In the genomic region with DNA sequence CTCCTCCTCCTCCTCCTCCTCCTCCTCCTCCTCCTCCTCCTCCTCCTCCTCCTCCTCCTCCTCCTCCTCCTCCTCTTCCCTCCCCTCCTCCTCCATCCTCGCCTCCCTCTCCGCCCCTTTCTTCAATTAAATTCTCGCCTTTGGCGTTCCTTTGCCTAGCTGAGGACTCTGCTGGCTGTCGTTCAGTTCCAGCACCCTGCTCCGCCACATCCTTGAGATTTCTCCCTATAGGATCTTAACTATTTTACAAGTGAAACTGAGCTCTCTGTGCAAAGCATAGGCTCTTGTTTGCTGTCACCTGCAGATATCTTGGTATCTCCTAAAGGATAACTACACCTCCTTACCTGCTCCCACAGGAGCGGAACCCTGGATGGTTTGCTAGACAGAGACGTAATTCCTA, we compare ENCODE assay signal across 9 mouse cellular contexts.
A peak's percentile ranks its signal among the peaks of the same experiment; 100 is the strongest.
DNase-seq lines count a peak whose midpoint lies in the region; ATAC-seq lines count a peak whose summit lies in the region.
"Had no signal": no experiment of that assay in that cellular context is flagged by ENCODE, and none has a peak within 500 bp of the region (broad histone marks: within the 10 kb centered on the region; RNA-seq: fewer than 3 reads in every experiment).

No protein-coding gene starts in this region.

- WGBS in embryonic facial prominence, embryonic 10.5 days, result 25% methylated on average over 7 of the region's 8 CpGs
- 22% methylated on average over 6 of the region's 8 CpGs for WGBS in hindbrain, embryonic 13.5 days
- WGBS in midbrain, embryonic 12.5 days, result 23% methylated on average over 5 of the region's 8 CpGs

- peaks cover 11% of the 10 kb centered on the region for H3K36me3 ChIP-seq in embryonic facial prominence, embryonic 10.5 days (replicated peaks)
- peaks cover 10% of the 10 kb centered on the region for H3K36me3 ChIP-seq in hindbrain, embryonic 13.5 days
- no peaks in the 10 kb centered on the region for H3K36me3 ChIP-seq in midbrain, embryonic 12.5 days

- H3K4me1 ChIP-seq in embryonic facial prominence, embryonic 10.5 days, result peaks cover 52% of the 10 kb centered on the region
- H3K4me1 ChIP-seq in hindbrain, embryonic 13.5 days (replicated peaks), result peaks cover 37% of the 10 kb centered on the region
- H3K4me1 ChIP-seq in midbrain, embryonic 12.5 days, result peaks cover 23% of the 10 kb centered on the region

- peak; percentile 11 for DNase-seq in kidney, adult 18-20 months
- no peak for DNase-seq in kidney, postnatal 25 days
- DNase-seq in embryonic facial prominence, embryonic 10.5 days (ENCODE audit: low spot score), result no peak
- DNase-seq in B cell, adult 2 months, result no peak
- DNase-seq in urinary bladder, adult 18-20 months (ENCODE audit: low spot score in 2 of 2), result no peak
- no peak for DNase-seq in spleen, postnatal 10 days (ENCODE audit: low spot score in 2 of 2)

- peak overlapping the region; percentile 7; the same call in 1 of the 2 replicates for H3K9ac ChIP-seq in hindbrain, embryonic 13.5 days
- H3K9ac ChIP-seq in midbrain, embryonic 12.5 days (replicated peaks), result peak overlapping the region; percentile 49

- peak overlapping the region; percentile 70 for H3K4me2 ChIP-seq in hindbrain, embryonic 13.5 days
- H3K4me2 ChIP-seq in midbrain, embryonic 12.5 days (replicated peaks), result peak overlapping the region; percentile 69

- H3K9me3 ChIP-seq in embryonic facial prominence, embryonic 10.5 days, result no peaks in the 10 kb centered on the region
- peaks cover 9% of the 10 kb centered on the region; the same call in 1 of the 2 replicates for H3K9me3 ChIP-seq in hindbrain, embryonic 13.5 days
- H3K9me3 ChIP-seq in midbrain, embryonic 12.5 days, result no peaks in the 10 kb centered on the region

- H3K4me3 ChIP-seq in embryonic facial prominence, embryonic 10.5 days, result peak overlapping the region; percentile 65
- H3K4me3 ChIP-seq in hindbrain, embryonic 13.5 days, result peak overlapping the region; percentile 39
- peak overlapping the region; percentile 39 for H3K4me3 ChIP-seq in midbrain, embryonic 12.5 days
- H3K4me3 ChIP-seq: erythroblast, embryonic 14.5 days had no signal

- no peak for ATAC-seq in hindbrain, embryonic 13.5 days (ENCODE audit: low FRiP score)
- 0 out of 2 replicates have a peak, but pooled peaks have one; percentile 14 for ATAC-seq in midbrain, embryonic 12.5 days (ENCODE audit: low FRiP score, low read depth)

- no peak overlapping the region for H3K27ac ChIP-seq in embryonic facial prominence, embryonic 10.5 days (replicated peaks)
- H3K27ac ChIP-seq in hindbrain, embryonic 13.5 days, result no peak overlapping the region
- no peak overlapping the region for H3K27ac ChIP-seq in midbrain, embryonic 12.5 days (replicated peaks)

- H3K27me3 ChIP-seq in embryonic facial prominence, embryonic 10.5 days (replicated peaks; ENCODE audit: low read depth, poor library complexity, severe bottlenecking), result no peaks in the 10 kb centered on the region
- H3K27me3 ChIP-seq in hindbrain, embryonic 13.5 days, result peaks cover 13% of the 10 kb centered on the region
- peaks cover 19% of the 10 kb centered on the region for H3K27me3 ChIP-seq in midbrain, embryonic 12.5 days
